Mouse (Mus musculus): ENCODE measurements at regions not wholly inside any gene's neighbourhood (a gene's known extent, or its start where the extent isn't known, plus 50 kb on each side); places are given as distances from the start of the nearest gene placed in this dataset.

DNA sequence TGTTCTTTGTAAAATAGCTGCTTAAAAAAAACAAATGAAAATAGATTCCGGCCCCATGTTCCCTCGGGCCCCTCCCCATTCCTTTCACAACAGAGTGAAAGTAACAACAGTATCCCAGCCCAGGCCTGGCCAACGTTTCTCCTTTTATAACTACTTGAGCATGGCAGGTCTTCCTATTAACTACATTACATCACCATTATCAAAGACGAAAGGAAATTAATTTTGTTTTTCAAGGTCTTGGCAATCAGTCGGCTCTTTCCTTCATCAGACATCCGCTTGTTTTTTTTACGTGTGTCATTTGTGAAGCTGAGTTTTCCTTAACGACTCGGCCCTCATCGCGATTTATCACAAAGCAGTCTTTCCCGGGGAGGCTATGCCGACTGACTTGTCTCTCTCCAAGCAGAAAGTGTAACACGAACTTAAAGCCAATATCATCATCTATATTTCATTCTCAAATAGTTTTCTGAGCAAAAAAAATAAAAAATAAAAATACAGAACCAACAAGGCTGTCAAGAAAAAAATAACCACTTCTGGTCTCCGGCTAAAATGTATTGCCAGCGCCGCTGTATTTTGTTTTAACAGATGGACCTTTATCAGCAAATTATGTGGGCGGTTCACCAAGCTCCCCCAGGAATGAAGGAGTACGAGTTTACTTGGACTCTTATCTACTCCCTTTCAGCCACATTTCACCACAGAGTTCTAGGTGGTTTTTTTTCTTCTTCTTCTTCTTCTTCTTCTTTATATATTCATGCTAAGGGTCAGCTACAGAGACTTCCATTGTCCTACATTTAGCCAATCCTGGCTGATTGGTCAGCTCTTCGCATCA is 89.9 kb upstream of the Cdkn3 start:
- TF ChIP-seq CTCF (IDR thresholded peaks at IDR 0.05; ENCODE audit: borderline replicate concordance, insufficient read depth, low read depth, low read length) (no peak), POLR2A (IDR thresholded peaks at IDR 0.05; ENCODE audit: borderline replicate concordance, insufficient read depth, low read length) (no peak)
